Mouse (Mus musculus) MEL (cell line): ENCODE data around the gene Nipsnap2.

Experiments used
- CTCF ChIP-seq, 3 experiments: IDR thresholded peaks in 2 of 3; conservative IDR thresholded peaks in 1 of 3; 2 replicates each; pipeline ENCODE4 v1.5.1; 2011 to 2012; ENCODE audit warnings: low read length in 3 of 3, low read depth in 2 of 3, mild to moderate bottlenecking in 2 of 3, improper control_type of control experiment in 1 of 3, inconsistent platforms in 1 of 3, mixed read lengths in 1 of 3, moderate library complexity in 1 of 3; ENCODE audit not compliant: control insufficient read depth in 1 of 3, insufficient read depth in 1 of 3, poor library complexity in 1 of 3, severe bottlenecking in 1 of 3
- EP300 ChIP-seq, 2 experiments: IDR thresholded peaks; 2 replicates each; pipeline ENCODE4 v1.6.1; 2011; ENCODE audit warnings: improper control_type of control experiment in 2 of 2, low read length in 2 of 2, low read depth in 1 of 2, mild to moderate bottlenecking in 1 of 2

DNA sequence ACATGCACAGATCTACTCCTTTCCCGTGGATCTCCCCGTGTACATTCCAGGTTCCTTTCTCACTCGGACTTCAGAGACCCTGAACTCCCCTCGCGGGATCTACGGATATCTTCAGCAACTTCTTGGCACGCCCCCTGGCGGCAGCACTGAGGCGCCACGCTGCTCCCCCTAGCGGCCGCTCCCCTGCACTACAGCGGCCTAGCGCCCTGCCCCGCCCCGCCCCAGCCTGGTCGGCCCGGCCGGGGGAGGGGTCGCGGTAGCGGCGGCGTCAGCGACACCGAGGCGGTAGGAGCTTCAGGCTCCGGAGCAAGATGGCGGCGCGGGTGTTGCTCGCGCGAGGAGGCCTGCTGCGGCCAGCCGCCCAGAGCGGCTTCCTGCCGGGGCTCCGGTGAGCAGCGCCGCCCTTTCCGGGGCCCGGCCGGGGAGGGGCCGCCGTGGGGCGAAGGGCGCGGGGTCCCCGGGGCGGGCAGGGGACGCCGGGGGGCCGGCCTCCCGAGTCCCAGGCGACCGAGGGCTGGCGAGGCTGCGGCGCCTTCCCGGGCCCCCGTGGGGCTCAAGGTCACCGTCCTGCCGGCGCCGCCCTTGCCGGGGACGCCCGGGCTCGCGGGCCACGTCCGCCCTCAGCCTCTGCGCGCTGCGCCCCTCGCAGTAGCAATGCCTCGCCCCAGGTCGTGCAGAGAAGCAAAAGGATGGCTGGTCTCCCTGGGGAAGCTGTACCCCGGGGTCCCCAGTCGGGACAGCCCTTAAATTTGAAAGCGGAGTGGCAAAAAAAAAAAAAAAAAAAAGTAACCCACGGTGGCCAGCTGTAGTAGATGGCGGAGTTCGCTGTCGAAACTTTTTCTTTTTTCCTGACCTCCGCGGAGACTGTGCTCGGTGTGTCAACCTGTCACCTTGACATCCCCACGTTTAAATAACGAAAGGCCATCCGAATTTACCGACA is at the start of gene Nipsnap2:
- TF ChIP-seq CTCF (IDR thresholded peaks at IDR 0.05 in 2 of 3, conservative IDR thresholded peaks at IDR 0.05 in 1 of 3; ENCODE audit: control insufficient read depth in 1 of 3, insufficient read depth in 1 of 3, low read depth in 2 of 3, low read length in 3 of 3, poor library complexity in 1 of 3, severe bottlenecking in 1 of 3) = peak in 2 of 3 experiments; percentile 88 to 100; a peak in 5 of 6 replicates
- TF ChIP-seq EP300 (IDR thresholded peaks at IDR 0.05; ENCODE audit: low read depth in 1 of 2, low read length in 2 of 2) = no peak; a peak in 1 of 4 replicates
